Mouse (Mus musculus) Muller cell, postnatal 12 days (primary cell): ENCODE results near the gene Pecam1.
"Not testable (repeated sequence)": the region's sequence is repeated elsewhere in the genome, so short reads cannot be mapped to it uniquely, and the experiment has no call there.

Experiments
- DNase-seq: peaks from one replicate; pipeline ENCODE4 v3.0.0-alpha.2; 2015; ENCODE audit errors: inconsistent ontology term

Gene Pecam1

DNA sequence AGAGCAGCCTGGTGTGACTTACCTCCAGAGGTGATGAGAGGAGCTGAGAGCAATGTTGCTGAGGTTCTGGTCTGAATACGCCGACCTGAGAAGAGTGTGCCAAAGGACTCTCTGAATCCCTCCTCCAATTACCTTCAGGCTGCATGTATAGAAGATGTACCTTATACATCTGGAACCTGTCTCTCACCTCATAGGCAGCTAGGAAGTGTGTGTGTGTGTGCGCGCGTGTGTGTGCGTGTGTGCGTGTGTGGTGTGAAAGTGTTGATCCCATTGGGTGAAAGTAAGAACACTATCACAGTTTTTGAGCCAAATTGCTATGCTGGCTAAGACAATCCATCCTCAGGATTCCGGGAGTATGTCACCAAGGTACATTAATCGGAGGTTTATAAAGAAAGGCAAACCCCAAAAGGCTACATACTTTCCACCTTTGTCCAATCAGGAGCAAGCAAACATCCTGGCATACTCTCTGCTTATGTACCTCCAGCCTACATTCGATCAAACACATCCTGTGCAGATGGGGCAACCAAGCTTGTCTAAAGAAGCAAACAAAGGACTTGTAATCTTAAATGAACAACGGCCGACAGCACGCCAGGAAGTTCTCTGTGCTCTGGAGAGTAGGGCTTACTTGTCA, at the start of gene Pecam1:
Gene Pecam1, minus strand, starts transcription at position 508 of the 631 bp plus-strand sequence.
- DNase-seq: no peak

DNA sequence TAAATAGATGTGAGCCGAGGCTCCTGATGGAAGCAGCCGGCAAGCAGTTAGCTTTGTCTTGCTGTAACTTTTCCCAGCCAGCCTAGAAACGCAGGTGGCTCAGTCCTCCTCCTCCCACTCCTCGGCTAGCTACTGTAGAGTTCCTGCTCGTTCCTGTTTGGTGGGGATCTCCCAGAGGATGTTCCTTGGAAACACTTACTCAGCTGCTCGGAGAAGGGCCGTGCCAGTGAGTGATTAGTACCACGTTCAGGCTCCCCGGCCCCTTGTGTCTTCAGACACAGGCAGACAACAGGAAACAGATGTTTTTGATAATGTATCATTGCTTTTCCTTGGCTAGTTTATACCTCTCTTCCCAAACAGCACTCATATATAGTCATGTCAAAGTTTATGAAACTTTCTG, 45.3 kb upstream of the Pecam1 start:
- no peak for DNase-seq

DNA sequence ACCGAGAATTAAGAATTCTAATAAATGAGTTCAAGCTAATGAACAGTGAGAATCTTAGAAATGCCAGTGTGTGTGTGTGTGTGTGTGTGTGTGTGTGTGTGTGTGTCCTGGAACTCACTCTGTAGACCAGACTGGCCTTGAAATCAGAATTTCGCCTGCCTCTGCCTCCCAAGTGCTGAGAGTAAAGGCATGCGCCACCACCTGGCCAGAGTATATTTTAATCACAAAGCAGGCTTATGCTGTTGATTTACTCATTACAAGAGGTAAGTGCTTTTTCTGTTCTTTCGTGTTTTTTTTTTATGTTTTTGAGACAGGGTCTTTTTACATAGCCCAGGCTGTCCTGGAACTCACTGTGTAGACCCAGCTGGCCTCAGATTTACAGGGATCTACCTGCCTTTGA, 43.4 kb upstream of the Pecam1 start:
- DNase-seq: no peak

DNA sequence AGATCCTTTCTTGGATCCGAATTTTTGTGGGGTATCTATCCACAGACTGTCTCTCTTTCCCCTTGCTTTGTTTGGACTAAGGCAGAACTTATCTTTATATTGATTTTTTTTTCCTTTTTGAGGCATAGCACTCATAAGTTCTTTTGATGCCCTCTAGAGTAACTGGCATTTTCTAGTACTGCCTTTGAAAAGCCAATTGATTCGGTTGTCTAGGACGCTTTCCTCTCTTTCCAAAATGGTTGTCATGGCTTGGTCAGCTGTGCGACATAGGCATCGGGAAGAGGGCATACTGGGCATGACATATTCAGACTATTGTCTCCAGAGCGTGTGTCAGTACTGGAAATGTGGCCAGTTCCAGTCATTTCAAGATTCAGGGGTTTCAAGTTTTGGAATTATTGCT, 39.2 kb upstream of the Pecam1 start:
- DNase-seq: peak; percentile 43

DNA sequence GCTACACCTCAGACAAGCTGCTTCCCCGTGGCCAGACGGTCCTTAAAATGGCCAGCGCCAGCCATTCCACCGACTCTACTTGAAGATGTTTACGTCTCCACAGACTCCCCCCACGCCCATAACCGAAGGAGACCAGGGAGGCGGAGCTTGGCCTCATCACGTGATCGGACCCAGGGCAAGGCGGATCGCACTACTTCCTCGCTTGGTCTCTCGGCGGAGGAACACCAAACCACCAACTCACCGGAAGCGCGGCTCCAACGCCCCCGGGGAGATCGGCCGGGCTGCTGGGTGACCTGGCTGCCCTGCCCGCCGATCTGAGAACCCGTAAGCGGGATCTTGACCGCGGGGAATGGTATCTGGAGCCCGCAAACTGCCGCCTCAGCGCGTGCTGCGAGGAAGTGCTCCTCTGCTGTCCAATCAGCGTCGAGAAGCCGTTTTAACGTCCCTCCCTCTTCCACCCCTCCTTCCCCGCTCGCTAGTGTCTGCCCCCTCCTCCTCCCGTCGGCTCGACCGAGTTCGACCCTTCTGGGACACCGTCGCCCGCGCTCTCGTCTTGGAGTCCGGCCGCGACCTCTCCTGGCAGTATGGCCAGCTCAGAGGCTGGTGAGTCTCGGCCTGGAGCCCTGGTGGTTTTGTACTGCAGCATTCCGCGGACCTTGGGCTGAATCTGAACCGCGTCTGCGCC, 38.5 kb upstream of the Pecam1 start, which contains the start of the genes Ddx5 and Cep95:
Gene Ddx5, minus strand, starts transcription at position 411 of the 685 bp plus-strand sequence.
Gene Cep95, plus strand, starts transcription at position 478 of the 685 bp plus-strand sequence.
- peak; percentile 99 for DNase-seq

DNA sequence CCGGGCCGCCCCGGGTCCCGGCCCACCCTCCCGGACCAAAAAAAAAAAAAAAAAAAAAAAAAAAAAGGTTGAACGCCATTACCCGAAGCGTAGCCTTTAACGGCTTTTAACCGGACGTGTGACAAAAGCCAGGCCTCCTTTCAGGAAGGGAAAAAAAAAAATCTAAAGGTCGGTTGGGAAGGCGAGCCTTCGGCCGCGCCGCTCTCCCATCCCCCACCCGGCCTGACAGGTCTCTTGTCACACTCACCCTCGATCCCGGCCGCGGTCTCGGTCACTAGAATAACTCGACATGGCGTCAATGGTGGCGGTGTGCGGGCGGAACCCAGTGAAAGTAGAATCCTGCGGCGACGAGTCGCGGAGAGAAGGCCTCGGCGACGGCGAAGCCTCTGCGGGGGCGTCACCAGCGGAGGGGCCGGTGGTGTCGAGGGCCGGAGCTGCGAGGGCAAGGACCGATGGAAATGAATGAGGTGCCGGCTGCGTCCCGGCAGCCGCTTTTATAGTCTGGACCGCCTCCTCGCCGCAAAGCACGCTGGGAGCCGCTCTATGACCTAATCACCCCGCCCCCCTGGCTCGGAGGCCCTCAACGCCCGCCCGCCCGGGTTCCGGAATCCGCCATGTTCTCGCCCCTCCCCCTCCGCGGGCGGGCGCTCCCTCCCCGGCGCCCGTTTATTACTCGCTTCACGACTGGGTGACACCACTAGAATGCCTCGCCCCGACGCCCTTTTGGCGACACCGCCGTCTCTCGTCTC, 37.8 kb upstream of the Pecam1 start:
- DNase-seq: peak; percentile 99

DNA sequence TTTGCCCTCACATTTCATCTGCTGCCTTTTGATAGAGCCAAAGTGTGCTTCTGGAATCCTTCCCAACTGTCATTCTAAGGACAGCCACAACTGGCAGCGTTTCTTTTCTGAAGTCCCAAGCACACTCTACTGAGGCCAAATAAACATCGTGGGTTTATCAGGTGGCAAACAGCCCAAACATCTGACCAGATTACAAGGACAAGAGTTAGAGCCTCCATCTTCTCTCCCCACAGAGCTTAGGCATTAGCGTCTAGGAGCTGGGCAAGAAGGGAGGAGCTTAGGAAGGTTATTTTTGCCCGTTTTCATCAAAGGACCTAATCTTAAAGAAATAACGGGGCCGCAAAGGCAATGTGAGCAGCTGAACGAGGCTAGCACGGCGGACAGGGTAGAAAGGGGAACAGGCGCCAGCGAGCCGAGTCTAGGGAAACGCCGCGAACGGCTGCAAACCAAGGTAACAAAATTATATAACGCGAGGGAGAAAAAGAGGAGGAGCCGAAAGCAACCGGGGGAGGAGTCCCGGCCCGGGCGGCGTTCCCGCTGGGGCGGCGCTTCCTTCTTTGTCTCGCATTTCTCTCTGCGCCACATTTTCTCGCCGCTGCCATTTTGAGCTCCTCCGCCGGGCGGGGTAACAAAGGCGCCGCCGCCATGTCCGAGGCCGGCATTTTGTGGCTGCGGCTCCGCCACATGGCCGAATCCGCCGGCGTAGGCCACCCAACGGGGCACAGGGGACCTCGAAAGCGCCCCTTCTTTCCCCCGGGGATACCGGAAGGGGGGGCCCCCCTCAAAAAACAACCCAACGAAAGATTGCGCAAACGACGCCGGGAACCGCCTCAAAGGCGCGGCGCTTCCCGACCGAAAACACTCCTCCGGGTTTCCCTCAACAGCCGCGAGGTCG, 37.0 kb upstream of the Pecam1 start:
- DNase-seq: peak; percentile 92

DNA sequence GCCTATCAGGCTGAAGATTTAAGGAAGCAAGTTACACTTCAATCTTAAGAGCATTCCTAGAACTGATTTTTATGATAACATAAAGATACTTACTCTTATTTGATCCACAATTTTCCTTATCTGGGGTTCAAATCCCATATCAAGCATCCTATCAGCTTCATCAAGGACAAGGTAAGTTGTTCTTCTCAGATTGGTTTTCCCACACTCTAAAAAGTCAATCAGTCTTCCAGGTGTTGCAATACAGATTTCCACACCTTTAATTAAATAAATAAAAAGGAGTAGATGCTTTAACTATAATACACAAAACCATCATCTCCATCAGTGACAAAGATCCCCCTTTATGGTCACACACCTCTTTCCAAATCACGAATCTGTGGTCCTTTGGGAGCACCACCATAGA, 34.6 kb upstream of the Pecam1 start:
- no peak for DNase-seq

DNA sequence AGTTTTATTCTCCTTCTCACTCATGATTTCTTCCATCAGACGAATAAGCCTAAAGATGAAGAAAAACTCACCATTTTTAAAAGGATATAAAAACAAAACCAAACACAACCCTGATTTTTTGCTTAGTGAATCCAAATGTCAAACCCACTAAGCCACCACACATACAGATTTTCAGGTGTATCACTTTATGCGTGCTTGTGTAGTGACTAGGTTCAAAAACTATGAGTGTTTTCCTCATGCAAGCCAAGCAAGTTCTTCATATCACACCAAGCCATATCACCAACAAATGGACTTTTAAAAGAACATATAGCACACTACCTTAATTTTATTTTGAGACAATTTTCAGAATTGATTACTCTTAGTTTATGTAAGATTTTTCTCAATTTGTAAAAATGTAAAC, 34.0 kb upstream of the Pecam1 start:
- DNase-seq: no peak

DNA sequence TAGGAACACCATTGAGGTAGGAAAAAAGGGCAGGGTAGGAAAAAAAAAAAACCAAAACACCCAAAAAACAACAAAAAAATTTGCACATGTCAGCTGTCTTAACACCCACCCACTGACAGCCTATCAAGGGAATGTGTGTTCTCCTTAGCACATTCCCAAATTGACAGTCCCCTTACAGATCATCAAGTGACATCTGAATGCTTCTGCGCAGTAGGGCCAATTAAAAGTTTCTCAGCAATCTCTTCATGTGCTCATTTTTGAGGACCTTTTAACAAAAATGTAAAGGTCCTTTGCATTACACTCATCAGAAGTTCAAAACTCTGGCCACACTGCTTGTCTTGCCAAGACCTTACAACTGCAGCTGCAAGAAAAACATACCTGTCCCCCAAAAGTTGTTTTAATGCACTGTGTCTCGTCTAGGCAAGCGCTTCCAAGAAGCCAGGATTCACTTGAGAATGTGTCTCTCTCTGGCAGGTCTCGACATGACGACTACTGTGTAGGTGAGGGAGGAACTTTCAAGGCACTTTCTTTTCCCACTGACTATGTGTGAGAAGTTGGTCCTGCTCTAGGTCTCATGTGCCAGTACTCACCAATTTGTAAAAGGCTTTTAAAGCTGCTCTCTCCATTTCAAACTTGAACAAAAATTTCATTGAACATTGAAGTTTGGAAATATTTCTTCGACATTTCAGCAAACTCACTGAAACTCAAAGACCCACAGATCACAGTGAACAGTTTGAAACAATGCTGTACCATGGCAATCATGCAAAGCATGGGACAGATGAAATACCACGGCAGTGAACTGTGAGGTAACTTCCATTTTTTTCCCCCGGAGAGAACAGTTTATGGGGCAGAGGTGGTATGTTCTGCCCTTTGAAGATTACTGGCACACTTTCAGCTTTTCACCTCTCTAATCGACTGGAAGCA, 32.7 kb upstream of the Pecam1 start:
- no peak for DNase-seq

DNA sequence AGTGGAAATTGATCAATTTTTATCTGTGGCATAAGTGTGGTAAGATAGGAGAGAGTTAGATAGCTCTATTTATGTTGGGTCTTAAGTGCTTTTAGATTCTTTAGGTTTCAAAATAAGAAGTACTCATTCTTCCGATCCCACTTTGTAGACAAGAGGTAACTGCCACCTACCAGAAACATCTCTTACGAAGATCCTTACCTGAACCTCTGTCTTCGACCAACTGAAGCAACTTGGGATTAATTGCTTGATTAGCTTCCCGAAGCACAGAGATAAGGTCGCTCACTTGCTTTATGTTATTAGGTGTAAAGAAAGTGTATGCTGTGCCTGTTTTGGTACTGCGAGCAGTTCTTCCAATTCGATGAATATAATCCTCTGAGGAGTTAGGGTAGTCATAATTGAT, 31.8 kb upstream of the Pecam1 start:
- not testable (repeated sequence) for DNase-seq

DNA sequence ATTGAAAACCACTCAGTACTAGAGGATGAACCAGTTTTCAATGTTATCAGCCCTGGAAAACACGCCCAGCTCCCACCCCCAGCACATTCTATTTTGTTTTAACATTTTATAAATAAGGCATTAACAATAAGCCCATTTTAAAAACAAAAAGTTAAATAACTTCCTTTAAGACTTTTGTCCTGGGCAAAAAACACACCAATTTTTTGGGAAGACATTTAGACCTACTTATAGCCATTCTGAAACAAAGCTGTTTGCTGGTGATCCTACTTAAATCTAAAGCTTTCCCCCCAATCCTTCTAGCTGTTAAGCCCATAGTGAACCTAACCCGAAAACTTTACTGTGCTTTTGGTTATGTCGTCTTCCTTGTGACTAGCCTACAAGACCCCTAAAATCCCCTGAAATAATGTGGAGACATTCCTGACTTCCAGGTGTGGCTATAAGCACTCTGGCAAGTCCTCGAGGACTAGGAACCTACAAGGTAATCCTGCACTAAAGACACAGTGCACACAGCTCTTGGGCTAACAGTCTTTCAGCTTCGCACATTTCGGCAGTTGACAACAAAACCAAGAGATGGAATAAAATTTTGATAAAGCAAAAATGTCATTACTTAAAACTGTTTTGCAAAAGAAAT, 30.3 kb upstream of the Pecam1 start:
- DNase-seq: no peak

DNA sequence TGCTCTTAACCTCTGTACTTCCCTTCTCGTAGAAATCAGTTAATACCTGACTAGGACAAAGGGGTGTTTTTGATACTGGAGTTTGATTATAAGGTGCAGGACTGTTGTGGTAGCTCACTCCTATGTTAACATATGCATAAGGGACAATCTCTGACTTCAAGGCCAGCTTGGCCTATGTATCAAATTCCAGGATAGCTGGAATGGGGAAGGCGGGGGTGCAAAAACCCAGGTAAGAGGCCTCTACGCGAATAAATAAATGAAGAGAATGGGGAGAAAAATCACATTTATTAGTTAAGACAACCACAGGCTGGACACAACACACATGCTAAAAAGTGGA, 29.6 kb upstream of the Pecam1 start:
- no peak for DNase-seq

DNA sequence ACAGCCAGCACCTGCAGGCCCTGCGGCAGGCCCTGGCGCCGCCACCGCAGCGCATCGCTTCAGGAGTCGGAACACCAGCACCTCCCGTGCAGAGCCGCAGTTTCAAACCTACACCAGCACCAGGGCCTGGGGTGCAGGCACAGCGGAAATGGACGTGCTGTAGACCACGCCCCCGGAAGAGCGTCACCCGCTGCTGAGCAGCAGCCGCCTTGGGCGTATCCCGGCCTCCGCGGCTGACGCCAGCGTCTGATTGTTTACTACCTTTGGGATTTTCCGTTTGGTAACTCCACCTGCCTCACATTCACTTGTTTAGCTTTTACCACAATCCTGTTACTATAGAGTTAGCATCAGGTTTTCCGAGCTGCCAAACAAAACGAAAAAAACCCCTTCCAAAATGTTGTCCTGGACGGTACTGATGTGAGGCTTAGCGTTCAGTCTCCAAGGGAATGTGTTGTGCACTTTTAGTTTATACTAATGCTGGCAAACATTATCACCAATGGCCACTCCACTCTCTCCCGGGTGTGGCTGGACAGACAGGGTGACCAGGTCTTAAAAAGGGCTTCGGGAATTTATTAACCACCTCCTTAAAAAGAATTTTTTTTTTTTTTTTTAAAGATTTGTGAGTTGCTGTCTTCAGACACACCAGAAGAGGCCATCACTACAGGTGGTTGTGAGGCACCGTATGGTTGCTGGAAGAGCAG, 29.1 kb upstream of the Pecam1 start, which contains the start of gene Polg2:
Gene Polg2, minus strand, starts transcription at position 150 of the 701 bp plus-strand sequence.
- peak; percentile 94 for DNase-seq

DNA sequence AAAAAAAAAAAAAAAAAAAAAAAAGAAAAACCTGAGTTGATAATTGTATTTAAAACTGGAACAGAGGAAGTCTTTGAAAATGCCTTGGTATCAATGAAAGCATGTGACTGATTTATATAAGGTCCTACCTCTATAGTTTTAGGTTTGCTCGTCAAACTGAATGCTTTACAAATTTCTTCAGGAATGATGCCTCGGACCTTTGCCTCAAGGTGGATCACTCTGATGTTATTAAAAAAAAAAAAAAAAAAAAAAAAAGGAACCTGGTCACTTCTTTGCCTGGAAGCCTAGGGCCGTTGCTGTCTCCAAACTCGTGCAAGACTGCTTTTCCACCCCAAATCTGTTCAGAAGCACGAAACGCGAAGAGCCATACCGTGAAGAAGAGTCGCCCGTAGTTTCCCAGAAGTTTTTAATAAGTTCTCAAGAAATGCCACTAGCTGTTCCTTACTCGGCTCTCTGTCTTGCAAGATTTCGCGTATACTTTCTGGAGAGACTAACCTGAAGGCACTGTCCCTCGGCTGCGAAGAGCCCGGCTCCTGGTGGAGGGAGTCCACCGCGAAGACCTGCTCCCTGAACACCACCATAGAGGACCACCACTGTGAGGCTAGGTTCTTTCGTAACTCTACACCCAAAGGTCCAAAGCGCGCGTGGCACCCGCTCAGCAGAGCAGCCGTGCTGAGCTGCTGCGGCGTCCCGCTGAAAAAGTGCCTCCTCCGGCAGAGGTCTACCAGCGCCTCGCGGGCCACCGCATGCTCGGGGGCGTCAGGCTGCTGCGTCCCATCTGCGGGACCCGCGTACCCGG, 28.4 kb upstream of the Pecam1 start:
- peak; percentile 73 for DNase-seq

DNA sequence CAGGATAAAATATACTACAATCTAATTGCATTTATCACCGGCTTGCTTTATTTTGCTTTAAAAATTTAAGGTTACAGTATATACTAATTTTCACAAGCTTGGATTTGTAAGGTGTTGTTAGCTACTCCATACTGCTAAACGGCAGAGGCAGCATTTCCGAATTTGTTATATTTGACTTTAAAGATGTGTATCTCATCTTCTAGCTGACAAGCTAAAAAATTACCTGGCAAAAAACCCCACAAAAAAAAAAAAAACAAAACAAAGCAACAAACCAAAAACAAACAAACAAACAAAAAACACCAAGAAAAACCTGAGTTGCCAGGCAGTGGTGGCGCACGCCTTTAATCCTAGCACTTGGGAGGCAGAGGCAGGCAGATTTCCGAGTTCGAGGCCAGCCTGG, 27.7 kb upstream of the Pecam1 start:
- DNase-seq: no peak

DNA sequence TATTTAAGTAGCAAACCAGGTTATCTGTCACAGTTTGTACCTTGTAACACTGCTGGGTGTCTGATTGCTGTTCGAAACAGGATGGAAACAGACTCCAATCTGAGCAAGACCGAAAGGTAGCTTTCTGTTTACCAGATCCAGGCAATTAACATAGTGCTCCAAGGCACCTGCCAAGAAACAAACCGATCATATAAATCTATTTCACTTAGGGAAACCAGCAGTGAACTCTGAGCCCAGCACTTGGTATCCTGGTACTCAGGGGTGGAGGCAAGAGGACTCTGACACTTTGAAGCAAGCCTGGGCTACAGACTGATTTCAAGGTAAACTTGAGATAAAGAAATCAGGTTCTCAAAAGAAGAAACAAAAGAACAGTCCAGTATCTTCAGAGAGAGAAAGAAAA, 27.0 kb upstream of the Pecam1 start:
- no peak for DNase-seq

DNA sequence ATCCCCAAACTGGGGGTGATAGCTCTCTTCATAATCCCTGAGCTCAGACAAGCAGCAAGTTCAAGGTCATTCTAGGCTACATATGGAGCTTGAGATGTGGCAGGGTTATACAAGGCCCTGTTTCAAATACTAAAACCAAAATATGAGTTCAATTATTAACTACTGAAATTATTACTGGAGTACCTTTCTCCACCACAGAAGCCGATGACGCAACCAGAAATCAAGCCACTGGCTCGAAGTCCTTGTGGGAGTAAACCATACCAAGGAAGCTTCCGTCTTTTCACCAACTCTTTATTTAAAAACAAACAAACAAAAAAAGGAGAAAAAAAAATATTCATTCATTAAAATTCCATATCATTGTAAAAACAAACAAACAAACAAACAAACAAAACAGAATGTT, 26.5 kb upstream of the Pecam1 start:
- no peak for DNase-seq

DNA sequence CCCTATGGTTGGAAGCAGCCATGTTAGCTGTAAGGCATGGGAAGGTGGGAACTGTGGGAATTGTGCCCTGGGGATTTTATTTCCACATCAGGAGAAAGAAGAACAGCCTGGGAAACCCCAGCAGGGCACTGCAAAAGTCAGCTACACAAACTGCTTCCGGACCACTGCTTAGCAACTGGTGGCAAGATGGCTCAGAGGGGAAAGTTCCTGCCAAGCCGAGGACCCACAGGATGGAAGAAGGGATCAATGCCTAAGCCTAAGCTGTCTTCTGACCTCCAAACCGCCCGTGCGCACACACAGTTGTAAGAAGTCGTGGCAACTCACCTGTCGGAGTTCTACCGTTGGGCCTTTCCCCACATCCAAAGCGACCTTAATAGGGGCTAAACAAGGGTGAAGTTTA, 22.6 kb upstream of the Pecam1 start:
- DNase-seq: no peak
